Mouse (Mus musculus): Measurements from ENCODE around the gene Sort1. TPM values are rescaled to one million over a fixed set of nuclear protein-coding genes. Genes with fewer than 3 reads are reported as not detected.
A peak's percentile ranks its signal among the peaks of the same experiment; 100 is the strongest.

Sort1 gene
- polyA plus RNA-seq, 1 experiment from 2014 or later, result 17.0 TPM

- no peak overlapping the region for H3K4me3 ChIP-seq (replicated peaks)
- no peak overlapping the region for H3K9ac ChIP-seq (replicated peaks)
- 80% methylated on average over 2 of the region's 2 CpGs for WGBS
- no peaks in the 10 kb centered on the region for H3K36me3 ChIP-seq
- no peak for ATAC-seq (ENCODE audit: low FRiP score)
- no peaks in the 10 kb centered on the region for H3K27me3 ChIP-seq (replicated peaks)
- H3K9me3 ChIP-seq (replicated peaks), result no peaks in the 10 kb centered on the region
- H3K4me2 ChIP-seq, result no peak overlapping the region
- H3K4me1 ChIP-seq, result peaks cover 10% of the 10 kb centered on the region; the same call in 1 of the 2 replicates
- H3K27ac ChIP-seq (replicated peaks), result no peak overlapping the region
These were observed 34.6 kb downstream of the Sort1 start for GRCm38 (mm10) chr3:108318517-108318916.

GRCm38 (mm10) chr3:108321671-108322070 is 37.8 kb downstream of the Sort1 start:
- ATAC-seq (ENCODE audit: low FRiP score), result no peak; the same call in 1 of the 2 replicates
- no peak overlapping the region for H3K4me2 ChIP-seq
- H3K4me1 ChIP-seq, result peaks cover 5% of the 10 kb centered on the region; the same call in 1 of the 2 replicates
- H3K27ac ChIP-seq (replicated peaks), result no peak overlapping the region
- H3K36me3 ChIP-seq, result peaks cover 13% of the 10 kb centered on the region
- WGBS, result 59% methylated on average over 4 of the region's 4 CpGs
- H3K4me3 ChIP-seq (replicated peaks), result no peak overlapping the region
- no peaks in the 10 kb centered on the region for H3K9me3 ChIP-seq (replicated peaks)
- H3K9ac ChIP-seq (replicated peaks), result no peak overlapping the region
- H3K27me3 ChIP-seq (replicated peaks), result no peaks in the 10 kb centered on the region

DNA sequence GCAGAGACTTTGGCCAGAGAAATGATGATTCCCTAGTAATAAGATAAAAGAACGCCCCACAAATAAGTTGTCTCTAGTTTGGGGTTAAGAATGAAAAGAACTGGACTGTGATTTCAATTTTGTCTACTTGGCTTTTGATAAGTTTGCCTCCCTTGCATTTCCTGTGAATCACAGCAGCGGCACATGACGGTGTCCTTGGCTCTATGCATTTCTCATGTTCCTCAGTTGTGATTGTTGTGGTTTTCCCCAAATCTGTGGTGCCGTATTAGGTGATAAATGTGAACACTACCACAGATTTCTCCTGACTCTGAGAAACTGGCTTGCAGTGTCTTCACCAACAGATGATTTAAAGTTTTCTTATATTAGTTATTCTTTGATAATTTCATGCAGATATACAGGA is 38.3 kb downstream of the Sort1 start:
- peaks cover 5% of the 10 kb centered on the region; the same call in 1 of the 2 replicates for H3K4me1 ChIP-seq
- H3K27ac ChIP-seq (replicated peaks), result no peak overlapping the region
- 90% methylated on average over 4 of the region's 4 CpGs for WGBS
- H3K4me2 ChIP-seq, result no peak overlapping the region
- H3K9ac ChIP-seq (replicated peaks), result no peak overlapping the region
- no peak overlapping the region for H3K4me3 ChIP-seq (replicated peaks)
- no peak for ATAC-seq (ENCODE audit: low FRiP score)
- no peaks in the 10 kb centered on the region for H3K27me3 ChIP-seq (replicated peaks)
- no peaks in the 10 kb centered on the region for H3K9me3 ChIP-seq (replicated peaks)
- peaks cover 17% of the 10 kb centered on the region for H3K36me3 ChIP-seq

DNA sequence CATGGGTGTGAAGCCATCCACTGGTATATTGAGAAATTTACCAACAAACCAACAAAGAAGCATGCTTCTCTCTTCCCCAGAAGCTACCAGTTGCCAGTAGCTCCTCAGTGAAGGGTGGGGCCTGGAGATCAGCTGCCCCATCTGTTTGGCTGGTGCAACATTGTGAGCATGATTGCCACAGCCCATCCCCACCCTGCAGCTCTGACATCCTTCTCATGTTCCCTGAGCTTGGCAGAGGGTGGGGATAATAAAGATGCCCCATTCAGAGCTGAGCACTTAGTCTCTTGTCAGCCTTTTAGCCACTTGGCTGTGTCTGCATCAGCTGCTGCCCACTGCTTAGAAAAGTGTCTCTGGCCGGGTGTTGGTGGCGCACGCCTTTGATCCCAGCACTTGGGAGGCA is 39.1 kb downstream of the Sort1 start:
- Histone ChIP-seq H3K36me3 (peaks cover 24% of the 10 kb centered on the region), H3K4me3 (replicated peaks) (no peak overlapping the region), H3K9ac (replicated peaks) (no peak overlapping the region), H3K27me3 (replicated peaks) (no peaks in the 10 kb centered on the region), H3K27ac (replicated peaks) (no peak overlapping the region), H3K4me2 (no peak overlapping the region), H3K4me1 (peaks cover 6% of the 10 kb centered on the region; the same call in 1 of the 2 replicates), H3K9me3 (replicated peaks) (no peaks in the 10 kb centered on the region)
- no peak for ATAC-seq (ENCODE audit: low FRiP score)
- 74% methylated on average over 3 of the region's 3 CpGs for WGBS

DNA sequence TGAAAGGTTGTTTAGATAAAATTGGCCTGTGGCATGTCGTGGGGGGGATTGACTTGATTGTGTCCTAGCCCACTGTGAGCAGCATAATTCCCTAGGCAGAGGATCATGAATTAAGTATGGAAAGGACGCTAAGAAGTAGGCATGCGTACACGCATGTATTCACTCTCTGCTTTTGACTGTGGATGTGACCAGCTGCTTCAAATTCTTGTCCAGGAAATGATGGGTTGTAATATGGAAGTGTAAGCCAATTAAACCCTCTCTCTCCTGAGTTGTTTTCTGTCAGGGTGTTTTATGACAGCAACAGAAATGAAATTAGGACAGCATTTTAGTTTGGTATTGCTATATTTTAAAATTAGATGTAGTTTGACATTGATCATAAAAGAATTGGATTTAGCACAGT is 41.0 kb downstream of the Sort1 start:
- no peak overlapping the region for H3K9ac ChIP-seq (replicated peaks)
- peaks cover 12% of the 10 kb centered on the region; the same call in 1 of the 2 replicates for H3K4me1 ChIP-seq
- H3K9me3 ChIP-seq (replicated peaks), result no peaks in the 10 kb centered on the region
- no peak overlapping the region for H3K4me3 ChIP-seq (replicated peaks)
- H3K36me3 ChIP-seq, result peaks cover 32% of the 10 kb centered on the region
- H3K27me3 ChIP-seq (replicated peaks), result no peaks in the 10 kb centered on the region
- no peak for ATAC-seq (ENCODE audit: low FRiP score)
- H3K27ac ChIP-seq (replicated peaks), result no peak overlapping the region
- H3K4me2 ChIP-seq, result no peak overlapping the region
- 80% methylated on average over 4 of the region's 4 CpGs for WGBS

GRCm38 (mm10) chr3:108325521-108325920 is 41.6 kb downstream of the Sort1 start:
- Histone ChIP-seq H3K4me3 (replicated peaks) (no peak overlapping the region), H3K36me3 (peaks cover 33% of the 10 kb centered on the region), H3K4me2 (no peak overlapping the region), H3K9ac (replicated peaks) (no peak overlapping the region), H3K4me1 (peaks cover 12% of the 10 kb centered on the region; the same call in 1 of the 2 replicates), H3K9me3 (replicated peaks) (no peaks in the 10 kb centered on the region), H3K27ac (replicated peaks) (no peak overlapping the region), H3K27me3 (replicated peaks) (no peaks in the 10 kb centered on the region)
- WGBS, result 94% methylated on average over 9 of the region's 9 CpGs
- ATAC-seq (ENCODE audit: low FRiP score), result no peak

DNA sequence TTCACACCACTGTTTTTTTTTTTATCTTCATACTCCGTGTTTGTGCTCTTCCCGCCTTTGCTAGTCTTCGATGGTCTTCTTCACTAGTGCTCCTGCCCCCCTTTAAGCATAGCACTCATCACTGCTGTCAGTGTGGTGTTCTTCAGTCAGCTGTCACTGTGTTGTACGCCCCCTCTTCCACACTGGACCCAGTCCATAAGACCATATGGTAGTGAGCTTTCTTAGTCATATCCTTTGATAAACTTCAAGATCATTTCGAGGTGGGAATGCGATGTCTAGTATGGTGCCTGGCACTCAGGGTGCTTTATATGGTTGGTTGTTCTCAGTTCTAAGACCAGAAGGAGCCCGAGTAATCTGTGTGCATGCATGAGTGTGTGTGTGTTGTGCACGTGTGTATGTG is 43.4 kb downstream of the Sort1 start:
- Histone ChIP-seq H3K27ac (replicated peaks) (no peak overlapping the region), H3K4me1 (peaks cover 8% of the 10 kb centered on the region; the same call in 1 of the 2 replicates), H3K4me2 (no peak overlapping the region), H3K9ac (replicated peaks) (no peak overlapping the region), H3K9me3 (replicated peaks) (no peaks in the 10 kb centered on the region), H3K36me3 (peaks cover 46% of the 10 kb centered on the region), H3K4me3 (replicated peaks) (no peak overlapping the region), H3K27me3 (replicated peaks) (no peaks in the 10 kb centered on the region)
- ATAC-seq (ENCODE audit: low FRiP score), result no peak
- 95% methylated on average over 8 of the region's 8 CpGs for WGBS

DNA sequence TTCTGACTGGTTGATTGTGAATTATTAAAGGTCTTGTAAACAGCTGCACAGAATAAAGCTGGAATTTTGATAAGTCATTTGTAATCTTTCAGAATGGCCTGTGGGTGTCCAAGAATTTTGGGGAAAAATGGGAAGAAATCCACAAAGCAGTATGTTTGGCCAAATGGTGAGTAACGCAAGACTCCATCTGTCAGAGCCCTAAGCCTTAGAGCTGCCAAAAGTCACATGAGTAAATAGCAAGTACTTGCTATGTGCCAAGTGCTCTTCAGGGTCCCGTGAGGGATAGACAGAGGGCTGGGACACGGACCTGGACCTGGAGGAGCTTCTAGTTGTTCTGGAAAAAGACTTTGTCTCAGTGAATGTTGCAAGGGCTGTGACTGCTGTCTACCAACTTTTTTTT is 44.0 kb downstream of the Sort1 start:
- Histone ChIP-seq H3K4me1 (peaks cover 8% of the 10 kb centered on the region; the same call in 1 of the 2 replicates), H3K9ac (replicated peaks) (no peak overlapping the region), H3K27ac (replicated peaks) (peak overlapping the region; percentile 69), H3K36me3 (peaks cover 52% of the 10 kb centered on the region), H3K9me3 (replicated peaks) (no peaks in the 10 kb centered on the region), H3K4me3 (replicated peaks) (no peak overlapping the region), H3K4me2 (no peak overlapping the region), H3K27me3 (replicated peaks) (no peaks in the 10 kb centered on the region)
- 67% methylated on average over 3 of the region's 3 CpGs for WGBS
- ATAC-seq (ENCODE audit: low FRiP score), result 0 out of 2 replicates have a peak, but pooled peaks have one; percentile 17

GRCm38 (mm10) chr3:108328441-108328841 is 44.6 kb downstream of the Sort1 start:
- no peak overlapping the region for H3K4me2 ChIP-seq
- peaks cover 57% of the 10 kb centered on the region for H3K36me3 ChIP-seq
- peaks cover 8% of the 10 kb centered on the region; the same call in 1 of the 2 replicates for H3K4me1 ChIP-seq
- no peaks in the 10 kb centered on the region for H3K27me3 ChIP-seq (replicated peaks)
- H3K27ac ChIP-seq (replicated peaks), result peak overlapping the region; percentile 69
- no peak overlapping the region for H3K9ac ChIP-seq (replicated peaks)
- H3K9me3 ChIP-seq (replicated peaks), result no peaks in the 10 kb centered on the region
- 52% methylated on average over 9 of the region's 9 CpGs for WGBS
- no peak overlapping the region for H3K4me3 ChIP-seq (replicated peaks)
- ATAC-seq (ENCODE audit: low FRiP score), result peak; percentile 75; the same call in 1 of the 2 replicates

GRCm38 (mm10) chr3:108330812-108331211 is 46.9 kb downstream of the Sort1 start:
- Histone ChIP-seq H3K9ac (replicated peaks) (no peak overlapping the region), H3K4me1 (peaks cover 8% of the 10 kb centered on the region; the same call in 1 of the 2 replicates), H3K9me3 (replicated peaks) (no peaks in the 10 kb centered on the region), H3K36me3 (peaks cover 72% of the 10 kb centered on the region), H3K4me3 (replicated peaks) (no peak overlapping the region), H3K27me3 (replicated peaks) (no peaks in the 10 kb centered on the region), H3K27ac (replicated peaks) (no peak overlapping the region), H3K4me2 (no peak overlapping the region)
- WGBS, result 96% methylated on average over 6 of the region's 6 CpGs
- no peak for ATAC-seq (ENCODE audit: low FRiP score)

DNA sequence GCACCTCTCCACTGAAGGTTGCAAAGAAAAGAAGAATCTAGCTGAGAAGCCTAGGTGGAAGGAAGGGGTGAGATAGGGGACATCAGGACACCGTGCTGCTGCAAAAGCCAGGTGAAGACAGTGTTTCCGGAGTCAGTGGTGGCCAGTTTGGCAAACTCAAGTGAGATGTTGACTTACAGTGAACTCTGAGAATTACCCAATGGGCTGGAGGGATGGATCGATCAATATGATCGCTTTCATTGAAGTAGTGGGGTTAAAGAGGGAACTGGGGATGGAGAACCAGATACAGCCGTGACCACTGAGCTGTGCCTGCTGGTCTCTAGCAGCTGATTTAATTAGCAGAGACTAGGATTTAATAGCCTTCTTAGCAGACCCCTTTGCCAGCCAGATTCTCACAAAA is 53.0 kb downstream of the Sort1 start:
- H3K4me3 ChIP-seq (replicated peaks), result no peak overlapping the region
- peaks cover 88% of the 10 kb centered on the region for H3K36me3 ChIP-seq
- no peak overlapping the region for H3K27ac ChIP-seq (replicated peaks)
- H3K4me2 ChIP-seq, result no peak overlapping the region
- no peak for ATAC-seq (ENCODE audit: low FRiP score)
- no peaks in the 10 kb centered on the region for H3K27me3 ChIP-seq (replicated peaks)
- WGBS, result 95% methylated on average over 5 of the region's 5 CpGs
- no peaks in the 10 kb centered on the region for H3K4me1 ChIP-seq
- H3K9ac ChIP-seq (replicated peaks), result no peak overlapping the region
- no peaks in the 10 kb centered on the region for H3K9me3 ChIP-seq (replicated peaks)

- no peak overlapping the region for H3K27ac ChIP-seq (replicated peaks)
- 90% methylated on average over 2 of the region's 2 CpGs for WGBS
These were observed 57.2 kb downstream of the Sort1 start for GRCm38 (mm10) chr3:108341040-108341439.

More at GRCm38 (mm10) chr3:108341040-108341439, 57.2 kb downstream of the Sort1 start:
- Histone ChIP-seq H3K27me3 (replicated peaks) (no peaks in the 10 kb centered on the region), H3K4me1 (no peaks in the 10 kb centered on the region), H3K9ac (replicated peaks) (no peak overlapping the region), H3K4me3 (replicated peaks) (no peak overlapping the region), H3K9me3 (replicated peaks) (no peaks in the 10 kb centered on the region), H3K4me2 (no peak overlapping the region), H3K36me3 (peaks cover 77% of the 10 kb centered on the region)
- ATAC-seq (ENCODE audit: low FRiP score), result no peak
